8 mouse cellular contexts compared by ENCODE assay signal in genomic region chr5:125134391-125134790, GRCm38 (mm10). TPM values are rescaled to one million over a fixed set of nuclear protein-coding genes. Genes with fewer than 3 reads are reported as not detected.
DNase-seq lines count a peak whose midpoint lies in the region; ATAC-seq and TF ChIP-seq lines count a peak whose summit lies in the region.

No protein-coding gene starts in this region.

- no peak for TF ChIP-seq POLR2A in cortical plate, adult 2 months (IDR thresholded peaks at IDR 0.05; ENCODE audit: extremely low read depth, insufficient read depth, low read length)

- no peaks in the 10 kb centered on the region for H3K27me3 ChIP-seq in liver, postnatal 0 days (ENCODE audit: insufficient read depth, low read length)
- H3K27me3 ChIP-seq in liver, embryonic 12.5 days (replicated peaks): no peaks in the 10 kb centered on the region
- H3K27me3 ChIP-seq in hindbrain, embryonic 10.5 days (ENCODE audit: insufficient read depth, poor library complexity, severe bottlenecking): no peaks in the 10 kb centered on the region
- H3K27me3 ChIP-seq in midbrain, embryonic 12.5 days: no peaks in the 10 kb centered on the region

- no peak overlapping the region for H3K9ac ChIP-seq in liver, postnatal 0 days (replicated peaks)
- no peak overlapping the region for H3K9ac ChIP-seq in liver, embryonic 12.5 days
- peak overlapping the region; percentile 50; the same call in 1 of the 2 replicates for H3K9ac ChIP-seq in midbrain, embryonic 12.5 days (replicated peaks)

- H3K4me2 ChIP-seq in liver, postnatal 0 days (ENCODE audit: low read depth, low read length): no peak overlapping the region
- H3K4me2 ChIP-seq in liver, embryonic 12.5 days: no peak overlapping the region
- peak overlapping the region; percentile 30 for H3K4me2 ChIP-seq in midbrain, embryonic 12.5 days (replicated peaks)

- ATAC-seq in liver, postnatal 0 days: no peak; the same call in 1 of the 2 replicates
- no peak for ATAC-seq in liver, embryonic 12.5 days
- ATAC-seq in midbrain, embryonic 12.5 days (ENCODE audit: low FRiP score, low read depth): peak; percentile 52

- H3K27ac ChIP-seq in liver, postnatal 0 days (ENCODE audit: low read depth): 0 out of 2 replicates have a peak overlapping the region, but pooled peaks have one; percentile 55
- no peak overlapping the region for H3K27ac ChIP-seq in liver, embryonic 12.5 days
- peak overlapping the region; percentile 27 for H3K27ac ChIP-seq in cortical plate, adult 2 months (ENCODE audit: insufficient read depth, low read length)
- peak overlapping the region; percentile 96 for H3K27ac ChIP-seq in hindbrain, embryonic 10.5 days
- H3K27ac ChIP-seq in midbrain, embryonic 12.5 days (replicated peaks): peak overlapping the region; percentile 87

- DNase-seq in liver, postnatal 0 days: no peak
- no peak for DNase-seq in hindbrain, embryonic 10.5 days (ENCODE audit: low spot score)
- DNase-seq in layer of hippocampus, adult 18-20 months (ENCODE audit: low spot score in 2 of 2): no peak
- DNase-seq in embryo, embryonic 9.5 days (ENCODE audit: extremely low spot score): no peak
- no peak for DNase-seq in gastrocnemius, postnatal 25 days

- TF ChIP-seq CTCF in liver, postnatal 0 days (IDR thresholded peaks at IDR 0.05; ENCODE audit: low read depth): no peak
- no peak for TF ChIP-seq CTCF in cortical plate, adult 2 months (IDR thresholded peaks at IDR 0.05; ENCODE audit: extremely low read depth, insufficient read depth, low read length)

- no peak for TF ChIP-seq EP300 in liver, postnatal 0 days (IDR thresholded peaks at IDR 0.05; ENCODE audit: low read depth)

- H3K4me1 ChIP-seq in liver, postnatal 0 days (ENCODE audit: insufficient read depth): peaks cover 23% of the 10 kb centered on the region
- H3K4me1 ChIP-seq in liver, embryonic 12.5 days: peaks cover 77% of the 10 kb centered on the region
- peaks cover 56% of the 10 kb centered on the region for H3K4me1 ChIP-seq in cortical plate, adult 2 months (ENCODE audit: control insufficient read depth, insufficient read depth, low read length)
- H3K4me1 ChIP-seq in hindbrain, embryonic 10.5 days (replicated peaks): peaks cover 99% of the 10 kb centered on the region
- H3K4me1 ChIP-seq in midbrain, embryonic 12.5 days: peaks cover 92% of the 10 kb centered on the region

- H3K9me3 ChIP-seq in liver, postnatal 0 days (ENCODE audit: low read length): no peaks in the 10 kb centered on the region
- H3K9me3 ChIP-seq in liver, embryonic 12.5 days (replicated peaks): no peaks in the 10 kb centered on the region
- H3K9me3 ChIP-seq in hindbrain, embryonic 10.5 days: no peaks in the 10 kb centered on the region
- no peaks in the 10 kb centered on the region for H3K9me3 ChIP-seq in midbrain, embryonic 12.5 days

- 60% methylated on average over 7 of the region's 7 CpGs for WGBS in liver, postnatal 0 days (ENCODE audit: insufficient replicate concordance)
- 57% methylated on average over 7 of the region's 7 CpGs for WGBS in liver, embryonic 12.5 days (ENCODE audit: insufficient replicate concordance)
- 37% methylated on average over 7 of the region's 7 CpGs for WGBS in hindbrain, embryonic 10.5 days
- 31% methylated on average over 7 of the region's 7 CpGs for WGBS in midbrain, embryonic 12.5 days

- no peak overlapping the region for H3K4me3 ChIP-seq in liver, postnatal 0 days (ENCODE audit: low read depth, low read length)
- H3K4me3 ChIP-seq in liver, embryonic 12.5 days: no peak overlapping the region
- no peak overlapping the region for H3K4me3 ChIP-seq in cortical plate, adult 2 months (ENCODE audit: insufficient read depth, low read length)
- H3K4me3 ChIP-seq in hindbrain, embryonic 10.5 days: peak overlapping the region; percentile 31
- H3K4me3 ChIP-seq in midbrain, embryonic 12.5 days: no peak overlapping the region

- no peaks in the 10 kb centered on the region for H3K36me3 ChIP-seq in liver, postnatal 0 days (replicated peaks; ENCODE audit: insufficient read depth, low read length)
- H3K36me3 ChIP-seq in liver, embryonic 12.5 days: no peaks in the 10 kb centered on the region
- 0 out of 2 replicates have a peak, but pooled peaks cover 4% of the 10 kb centered on the region for H3K36me3 ChIP-seq in hindbrain, embryonic 10.5 days
- H3K36me3 ChIP-seq in midbrain, embryonic 12.5 days: no peaks in the 10 kb centered on the region

RNA-seq across cellular contexts. Expression of gene Ncor2, which starts 44.6 kb away (rescaled TPM):
- polyA plus RNA-seq in liver, postnatal 0 days (2015; fragmentation: Nextera tagmentation; extraction: Ambion mirVana): 3.1 and 3.4 TPM in 2 replicates
- polyA plus RNA-seq in liver, embryonic 12.5 days (2016; fragmentation: Nextera tagmentation; extraction: Ambion mirVana): 9.7 and 10.0 TPM in 2 replicates
- polyA plus RNA-seq in cortical plate, adult 2 months (2012; rRNA removed): 74.6 and 76.1 TPM in 2 replicates
- polyA plus RNA-seq in hindbrain, embryonic 10.5 days (2016; fragmentation: Nextera tagmentation; extraction: Ambion mirVana): 18.1 and 19.7 TPM in 2 replicates
- 24.5 and 25.1 TPM in 2 replicates for polyA plus RNA-seq in midbrain, embryonic 12.5 days (2016; fragmentation: Nextera tagmentation; extraction: Ambion mirVana)
- 100 to 1,000 TPM; 291 to 298 TPM for total RNA-seq in layer of hippocampus, adult 18-20 months (2021)
- total RNA-seq in gastrocnemius, postnatal 25 days (2021): 100 to 1,000 TPM in 1 of 2 experiments, 10 to 100 TPM in 1; 92.7 to 108 TPM
